Mouse (Mus musculus): ENCODE results near the gene Zfp719.

The Zfp719 gene

DNA sequence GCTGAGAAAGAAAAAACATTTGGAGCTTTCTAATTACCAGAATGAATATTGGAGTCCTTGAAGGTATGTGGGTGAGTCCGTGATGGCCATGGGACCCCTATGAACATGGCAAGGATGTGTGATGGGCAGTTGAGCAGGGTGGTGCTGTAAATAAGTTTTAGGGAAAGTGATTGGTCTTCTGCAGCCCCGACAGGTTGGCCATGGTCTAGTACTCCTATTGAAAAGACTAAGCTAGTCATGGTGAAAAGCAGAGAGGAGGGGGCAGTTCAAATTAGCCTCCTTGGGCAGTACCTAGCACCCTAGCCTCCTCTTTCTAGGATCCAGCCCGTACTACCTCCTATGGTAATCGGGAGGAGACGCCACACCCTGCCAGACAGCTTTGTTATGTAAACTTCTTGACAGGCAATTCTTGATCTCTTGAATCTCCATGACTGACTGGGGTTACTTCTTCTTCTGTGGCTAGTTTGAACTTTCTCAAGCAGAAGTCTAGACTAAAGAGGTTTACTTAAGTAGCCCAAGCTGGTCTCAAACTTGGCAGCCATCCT is 28.4 kb downstream of the Zfp719 start:
- DNase-seq (ENCODE audit: low read depth, low spot score), result no peak

- no peak for DNase-seq (ENCODE audit: low read depth, low spot score)
Measured at GRCm38 (mm10) chr7:43608316-43608824, 29.0 kb downstream of the Zfp719 start.

GRCm38 (mm10) chr7:43613816-43614551 is 34.6 kb downstream of the Zfp719 start:
- no peak for DNase-seq (ENCODE audit: low read depth, low spot score)

DNA sequence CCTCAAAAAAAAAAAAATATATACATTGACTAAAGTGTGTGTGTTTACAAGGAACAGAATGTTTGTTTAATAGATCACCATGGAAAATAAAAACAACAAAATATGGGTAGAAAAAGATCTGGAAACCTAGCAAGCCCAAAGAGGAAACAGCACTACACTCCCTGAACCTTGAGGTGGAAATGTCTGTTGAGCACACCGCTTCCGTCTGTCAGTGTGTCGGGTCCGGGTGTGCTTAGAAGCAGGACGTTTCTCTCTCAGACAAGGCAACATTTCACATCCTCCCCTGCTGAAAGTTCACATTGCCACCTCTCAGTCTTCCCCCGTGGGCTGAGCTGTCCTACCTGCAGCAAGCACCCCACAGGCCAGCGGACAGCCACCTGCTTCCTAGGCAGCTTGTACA is 43.5 kb downstream of the Zfp719 start:
- no peak for DNase-seq (ENCODE audit: low read depth, low spot score)

DNA sequence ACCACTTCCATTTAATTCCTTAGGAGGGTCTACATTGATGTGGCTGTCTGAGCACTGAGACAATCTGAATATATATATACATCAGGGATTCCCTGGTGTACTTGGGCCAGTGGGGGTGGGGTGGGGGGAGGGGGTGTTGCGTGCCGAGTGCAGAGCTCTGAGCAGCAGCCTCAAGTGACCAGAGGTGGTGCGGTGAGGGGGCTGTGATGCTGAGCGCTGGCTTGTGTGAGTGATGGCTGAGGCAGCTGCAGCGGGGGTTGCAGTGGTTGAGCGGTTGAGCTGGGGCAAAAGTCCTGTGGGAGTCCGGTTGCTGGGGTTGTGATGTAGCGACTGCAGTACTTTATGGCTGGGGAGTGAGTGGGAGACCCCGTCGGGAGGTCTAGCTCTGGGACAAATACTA is 44.4 kb downstream of the Zfp719 start:
- no peak for DNase-seq (ENCODE audit: low read depth, low spot score)

DNA sequence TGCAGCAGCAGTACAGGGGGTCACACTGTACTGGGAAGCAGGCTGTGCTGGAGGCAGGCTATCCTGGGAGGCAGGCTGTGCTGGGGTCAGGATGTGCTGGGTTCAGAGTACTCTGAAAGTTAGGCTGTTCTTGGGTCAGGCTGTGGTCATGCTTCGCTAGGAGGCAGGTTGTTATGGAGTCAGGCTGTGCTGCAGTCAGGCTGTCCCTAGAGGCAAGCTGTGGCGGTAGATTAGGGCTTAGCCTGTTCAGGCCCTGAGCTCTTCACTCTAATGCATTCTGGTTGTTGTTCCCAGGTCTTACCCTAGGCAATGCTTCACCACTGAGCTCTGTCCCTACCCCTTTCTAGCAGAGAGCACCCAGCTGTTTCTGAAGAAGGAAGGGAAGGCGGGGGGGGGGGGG is 45.7 kb downstream of the Zfp719 start:
- DNase-seq (ENCODE audit: low read depth, low spot score), result no peak

GRCm38 (mm10) chr7:43625794-43626422 is 46.5 kb downstream of the Zfp719 start:
- DNase-seq (ENCODE audit: low read depth, low spot score), result no peak

DNA sequence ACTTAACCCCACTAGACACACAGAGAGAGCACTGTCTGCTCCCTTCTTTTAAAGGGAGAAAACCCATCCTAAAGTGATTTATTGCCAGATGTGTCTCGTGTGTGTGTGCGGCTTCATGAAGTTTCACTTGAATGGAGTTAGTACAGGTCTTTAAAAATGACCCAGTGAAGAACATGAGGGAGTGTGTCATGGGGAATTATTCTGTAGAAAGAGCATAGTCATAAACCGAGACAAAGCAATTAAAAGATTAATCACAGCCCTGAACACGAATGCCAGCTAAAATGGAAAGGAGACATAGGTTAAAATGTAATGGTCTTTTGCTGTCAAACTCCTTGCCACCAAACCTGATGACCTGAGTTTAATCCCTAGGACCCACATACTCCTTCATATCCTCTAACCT is 54.5 kb downstream of the Zfp719 start:
- DNase-seq (ENCODE audit: low read depth, low spot score), result no peak

- DNase-seq (ENCODE audit: low read depth, low spot score), result no peak
Measured at GRCm38 (mm10) chr7:43634500-43634899, 55.1 kb downstream of the Zfp719 start, which contains the start of gene Ceacam18. Gene Ceacam18 (plus strand): TSS chr7:43634707.

DNA sequence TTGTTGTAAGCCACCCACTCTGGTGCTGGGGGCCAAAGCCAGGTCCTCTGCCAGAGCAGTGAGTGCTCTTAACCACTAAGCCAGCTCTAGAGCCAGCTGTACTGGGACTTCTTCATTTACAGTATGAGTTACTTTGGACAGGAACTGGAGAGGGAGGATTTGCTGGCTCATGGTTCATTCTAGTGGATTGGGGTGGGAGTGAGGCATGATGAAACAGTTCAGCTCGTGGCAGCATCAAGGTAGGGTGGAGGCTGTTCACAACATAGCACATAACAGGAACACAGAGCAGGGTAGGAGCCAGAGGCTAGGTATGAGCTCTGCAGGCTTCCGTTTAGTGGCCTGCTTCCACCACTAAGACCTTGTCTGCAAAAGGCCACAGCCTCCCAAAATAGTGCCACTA is 56.8 kb downstream of the Zfp719 start:
- DNase-seq (ENCODE audit: low read depth, low spot score), result no peak

- no peak for DNase-seq (ENCODE audit: low read depth, low spot score)
Measured at GRCm38 (mm10) chr7:43637118-43637517, 57.7 kb downstream of the Zfp719 start.

DNA sequence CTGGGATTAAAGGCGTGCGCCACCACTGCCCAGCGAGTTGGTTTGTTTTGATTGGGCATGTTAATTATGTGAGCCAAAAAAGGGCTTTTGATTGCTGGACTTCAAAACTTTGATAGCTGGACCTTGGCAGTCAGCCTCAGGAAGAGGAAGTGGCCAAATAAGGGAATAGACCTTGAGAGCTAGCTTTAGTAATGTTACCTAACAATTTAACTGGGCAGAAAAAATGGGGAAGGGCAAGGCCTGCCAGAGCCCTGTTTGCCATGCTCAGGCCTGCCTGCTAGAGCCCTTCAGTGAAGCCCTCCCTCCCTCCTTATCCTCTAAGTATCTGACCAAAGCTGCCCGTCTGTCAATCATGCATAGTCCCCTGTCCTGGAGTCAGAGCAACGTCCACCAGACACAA is 63.2 kb downstream of the Zfp719 start:
- no peak for DNase-seq (ENCODE audit: low read depth, low spot score)

Measured in CD4-positive, CD25-positive, alpha-beta regulatory T cell, adult 2 months (primary cell).